Mouse (Mus musculus) gastrocnemius, postnatal 4 days (tissue): ENCODE measurements around the gene Zfp664. TPM values are rescaled to one million over a fixed set of nuclear protein-coding genes. Genes with fewer than 3 reads are reported as not detected.

Experiments
- DNase-seq, 2 experiments: peaks; one replicate each; pipeline ENCODE4 v3.0.0; 2021 to 2022; ENCODE audit warnings: low spot score in 2 of 2, mixed read lengths in 2 of 2
- long read RNA-seq, 2 experiments: library from polyadenylated mRNA; stranded (forward); transcript quantifications; one replicate each; pipeline ENCODE4 v2.0.0; 2021
- total RNA-seq, 2 experiments: library from RNA; stranded (reverse); gene quantifications; 2 replicates each; pipeline ENCODE4 v1.2.3; 2021

The Zfp664 gene
- total RNA-seq: 10 to 100 TPM; 35.5 to 35.6 TPM
- long read RNA-seq, experiment 1, full-length matches to known transcripts: 2 of 11 reads
- long read RNA-seq, experiment 1, partial matches to known transcripts: 0 of 11 reads
- long read RNA-seq, experiment 1, other reads (novel, unspliced or antisense): 9 of 11 reads
- long read RNA-seq, experiment 2, full-length matches to known transcripts: 4 of 16 reads
- long read RNA-seq, experiment 2, partial matches to known transcripts: 0 of 16 reads
- long read RNA-seq, experiment 2, other reads (novel, unspliced or antisense): 12 of 16 reads

GRCm38 (mm10) chr5:124862013-124862866 lies at the start of gene Zfp664, which contains the start of gene Ccdc92:
Zfp664 (plus strand) TSS chr5:124862691.
Ccdc92 (minus strand) TSS chr5:124862424.
- peak; percentile 95 to 96 for DNase-seq

- no peak for DNase-seq
Observed at GRCm38 (mm10) chr5:124814797-124815196, 47.7 kb upstream of the Zfp664 start.

GRCm38 (mm10) chr5:124817050-124817449 lies 45.4 kb upstream of the Zfp664 start:
- no peak for DNase-seq

GRCm38 (mm10) chr5:124822128-124822894 lies 40.2 kb upstream of the Zfp664 start:
- peak in 1 of 2 experiments; percentile 31 for DNase-seq

- DNase-seq: no peak
Observed at GRCm38 (mm10) chr5:124830331-124830730, 32.2 kb upstream of the Zfp664 start.

- DNase-seq: no peak
Observed at GRCm38 (mm10) chr5:124835218-124835617, 27.3 kb upstream of the Zfp664 start.

- DNase-seq: no peak
Observed at GRCm38 (mm10) chr5:124836075-124836474, 26.4 kb upstream of the Zfp664 start.

GRCm38 (mm10) chr5:124836621-124837020 lies 25.9 kb upstream of the Zfp664 start:
- DNase-seq: no peak

- no peak for DNase-seq
Observed at GRCm38 (mm10) chr5:124840202-124840601, 22.3 kb upstream of the Zfp664 start.

GRCm38 (mm10) chr5:124840669-124841068 lies 21.8 kb upstream of the Zfp664 start:
- DNase-seq: no peak

GRCm38 (mm10) chr5:124843386-124843785 lies 19.1 kb upstream of the Zfp664 start:
- DNase-seq: no peak

GRCm38 (mm10) chr5:124844929-124845328 lies 17.6 kb upstream of the Zfp664 start:
- no peak for DNase-seq

- no peak for DNase-seq
Observed at GRCm38 (mm10) chr5:124847014-124847413, 15.5 kb upstream of the Zfp664 start.

- no peak for DNase-seq
Observed at GRCm38 (mm10) chr5:124848994-124849393, 13.5 kb upstream of the Zfp664 start.

GRCm38 (mm10) chr5:124851572-124851971 lies 10.9 kb upstream of the Zfp664 start:
- no peak for DNase-seq

GRCm38 (mm10) chr5:124852294-124852693 lies 10.2 kb upstream of the Zfp664 start:
- DNase-seq: no peak

- DNase-seq: no peak
Observed at GRCm38 (mm10) chr5:124853079-124853478, 9.4 kb upstream of the Zfp664 start.

- DNase-seq: no peak
Observed at GRCm38 (mm10) chr5:124854202-124854601, 8.3 kb upstream of the Zfp664 start.

- DNase-seq: no peak
Observed at GRCm38 (mm10) chr5:124860013-124860412, 2.5 kb upstream of the Zfp664 start.

GRCm38 (mm10) chr5:124861463-124861862 lies 1.0 kb upstream of the Zfp664 start:
- DNase-seq: no peak
